Mouse (Mus musculus) intestine, embryonic 14.5 days (tissue): Measurements from ENCODE around the gene Vgll3. TPM values are rescaled to one million over a fixed set of nuclear protein-coding genes. Genes with fewer than 3 reads are reported as not detected.

ENCODE experiments used
- ATAC-seq: fragments of 200-750 bp; cut with Nextera tagmentation; replicated peaks from 2 replicates; pipeline ENCODE4 v1.8.0; 2017; ENCODE audit warnings: low read depth, moderate number of reproducible peaks, moderate TSS enrichment, moderate library complexity; ENCODE audit not compliant: low FRiP score, low TSS enrichment
- DNase-seq: peaks from one replicate; pipeline ENCODE4 v3.0.0-alpha.2; 2018; ENCODE audit warnings: low spot score
- H3K27ac ChIP-seq: fragments of 300-500 bp; sonication (generic); 2 replicates; pipeline ENCODE4 v1.5.1; 2014; ENCODE audit warnings: low read depth, mild to moderate bottlenecking, control low read depth
- H3K27me3 ChIP-seq: fragments of 300-500 bp; sonication (generic); replicated peaks from 2 replicates; pipeline ENCODE4 v1.6.1; 2014; ENCODE audit warnings: low read length, control low read depth; ENCODE audit not compliant: control insufficient read depth, insufficient read depth
- H3K36me3 ChIP-seq: fragments of 300-500 bp; sonication (generic); 2 replicates; pipeline ENCODE4 v1.6.1; 2014; ENCODE audit warnings: low read length, control low read depth; ENCODE audit not compliant: control insufficient read depth, insufficient read depth
- H3K4me1 ChIP-seq: fragments of 300-500 bp; sonication (generic); replicated peaks from 2 replicates; pipeline ENCODE4 v1.6.1; 2014; ENCODE audit warnings: low read length, control low read depth, mixed read lengths; ENCODE audit not compliant: control insufficient read depth, insufficient read depth
- H3K4me2 ChIP-seq: fragments of 300-500 bp; sonication (generic); 2 replicates; pipeline ENCODE4 v1.6.1; 2014; ENCODE audit warnings: low read length
- H3K4me3 ChIP-seq: fragments of 300-500 bp; sonication (generic); 2 replicates; pipeline ENCODE4 v1.5.1; 2014; ENCODE audit warnings: low read depth, low read length, control low read depth, mixed read lengths
- H3K9ac ChIP-seq: fragments of 300-500 bp; sonication (generic); 2 replicates; pipeline ENCODE4 v1.6.1; 2014; ENCODE audit warnings: mild to moderate bottlenecking, low read length
- H3K9me3 ChIP-seq: fragments of 300-500 bp; sonication (generic); 2 replicates; pipeline ENCODE4 v1.6.1; 2016; ENCODE audit warnings: low read length, control low read depth; ENCODE audit not compliant: control insufficient read depth
- WGBS: fragments of 180-500 bp; shearing (Covaris S2); extraction: QIAGEN DNeasy Blood & Tissue Kit; methylation state at CpG from one replicate; pipeline ENCODE4 v1.1.7; 2014; 5-methylcytosine and 5-hydroxymethylcytosine counted together
- polyA plus RNA-seq: library from polyadenylated mRNA; unstranded; fragments of >200 nt; fragmentation: Nextera tagmentation; extraction: Ambion mirVana; gene quantifications from 2 replicates; pipeline ENCODE4 v1.2.1, GENCODE M21; 2014

Vgll3 gene
- polyA plus RNA-seq, 1 experiment from 2014 or later: 3.7 TPM

GRCm38 (mm10) chr16:65829096-65829495 is 14.0 kb downstream of the Vgll3 start:
- H3K9ac ChIP-seq: no peak overlapping the region
- no peak overlapping the region for H3K4me3 ChIP-seq
- H3K9me3 ChIP-seq: no peaks in the 10 kb centered on the region
- H3K36me3 ChIP-seq: no peaks in the 10 kb centered on the region
- no peaks in the 10 kb centered on the region for H3K4me1 ChIP-seq
- no peak for ATAC-seq
- no peaks in the 10 kb centered on the region for H3K27me3 ChIP-seq
- 86% methylated on average over 6 of the region's 6 CpGs for WGBS
- no peak for DNase-seq
- H3K27ac ChIP-seq: no peak overlapping the region
- H3K4me2 ChIP-seq: no peak overlapping the region

- 86% methylated on average over 3 of the region's 3 CpGs for WGBS
- H3K27ac ChIP-seq: no peak overlapping the region
- H3K27me3 ChIP-seq: no peaks in the 10 kb centered on the region
- H3K9me3 ChIP-seq: no peaks in the 10 kb centered on the region
- no peak overlapping the region for H3K4me3 ChIP-seq
- no peak overlapping the region for H3K4me2 ChIP-seq
- ATAC-seq (no peak), DNase-seq (no peak)
- H3K9ac ChIP-seq: no peak overlapping the region
- no peaks in the 10 kb centered on the region for H3K36me3 ChIP-seq
- H3K4me1 ChIP-seq: no peaks in the 10 kb centered on the region
These were observed 19.7 kb downstream of the Vgll3 start for GRCm38 (mm10) chr16:65834721-65835120.

- H3K9me3 ChIP-seq: no peaks in the 10 kb centered on the region
- no peaks in the 10 kb centered on the region for H3K4me1 ChIP-seq
- WGBS: 68% methylated on average over 1 of the region's 1 CpGs
- no peak overlapping the region for H3K4me3 ChIP-seq
- H3K36me3 ChIP-seq: no peaks in the 10 kb centered on the region
- DNase-seq: no peak
- H3K27me3 ChIP-seq: no peaks in the 10 kb centered on the region
- H3K27ac ChIP-seq: no peak overlapping the region
- H3K4me2 ChIP-seq: no peak overlapping the region
- no peak for ATAC-seq
- H3K9ac ChIP-seq: no peak overlapping the region
These were observed 35.1 kb downstream of the Vgll3 start for GRCm38 (mm10) chr16:65850126-65850525.

- Histone ChIP-seq H3K9me3 (no peaks in the 10 kb centered on the region), H3K4me1 (no peaks in the 10 kb centered on the region), H3K4me2 (no peak overlapping the region), H3K36me3 (no peaks in the 10 kb centered on the region), H3K27ac (no peak overlapping the region), H3K27me3 (no peaks in the 10 kb centered on the region), H3K4me3 (no peak overlapping the region), H3K9ac (no peak overlapping the region)
- WGBS: 69% methylated on average over 5 of the region's 5 CpGs
- no peak for ATAC-seq
- no peak for DNase-seq
These were observed 49.4 kb downstream of the Vgll3 start for GRCm38 (mm10) chr16:65864471-65864870.

GRCm38 (mm10) chr16:65867927-65868326 is 52.9 kb downstream of the Vgll3 start:
- WGBS: 70% methylated on average over 2 of the region's 2 CpGs
- no peaks in the 10 kb centered on the region for H3K4me1 ChIP-seq

GRCm38 (mm10) chr16:65868933-65869332 is 53.9 kb downstream of the Vgll3 start:
- no peak for ATAC-seq

More at GRCm38 (mm10) chr16:65867927-65868326, 52.9 kb downstream of the Vgll3 start:
- Histone ChIP-seq H3K4me3 (no peak overlapping the region), H3K36me3 (no peaks in the 10 kb centered on the region), H3K4me2 (no peak overlapping the region), H3K9me3 (no peaks in the 10 kb centered on the region), H3K9ac (no peak overlapping the region), H3K27me3 (no peaks in the 10 kb centered on the region), H3K27ac (no peak overlapping the region)
- DNase-seq: no peak
- ATAC-seq: no peak

GRCm38 (mm10) chr16:65888940-65889339 is 73.9 kb downstream of the Vgll3 start:
- Histone ChIP-seq H3K4me3 (no peak overlapping the region), H3K4me2 (no peak overlapping the region), H3K9me3 (no peaks in the 10 kb centered on the region), H3K36me3 (no peaks in the 10 kb centered on the region), H3K9ac (no peak overlapping the region), H3K27me3 (no peaks in the 10 kb centered on the region), H3K4me1 (no peaks in the 10 kb centered on the region), H3K27ac (no peak overlapping the region)
- DNase-seq (no peak), ATAC-seq (no peak)
- WGBS: 79% methylated on average over 4 of the region's 4 CpGs

More at GRCm38 (mm10) chr16:65868933-65869332, 53.9 kb downstream of the Vgll3 start:
- Histone ChIP-seq H3K9ac (no peak overlapping the region), H3K9me3 (no peaks in the 10 kb centered on the region), H3K27ac (no peak overlapping the region), H3K27me3 (no peaks in the 10 kb centered on the region), H3K4me1 (no peaks in the 10 kb centered on the region), H3K4me2 (no peak overlapping the region), H3K36me3 (no peaks in the 10 kb centered on the region), H3K4me3 (no peak overlapping the region)
- WGBS: 83% methylated on average over 2 of the region's 2 CpGs
- DNase-seq: no peak
